In genomic region chr1:97650072-97650471, GRCm38 (mm10) we compare ENCODE assay signal across 10 mouse cellular contexts. TPM values are rescaled to one million over a fixed set of nuclear protein-coding genes. Genes with fewer than 3 reads are reported as not detected.
DNase-seq lines count a peak whose midpoint lies in the region; ATAC-seq and TF ChIP-seq lines count a peak whose summit lies in the region.
"Had no signal": no experiment of that assay in that cellular context is flagged by ENCODE, and none has a peak within 500 bp of the region (broad histone marks: within the 10 kb centered on the region; RNA-seq: fewer than 3 reads in every experiment).

No protein-coding gene starts in this region.

- no peak for TF ChIP-seq CTCF in gastrocnemius, adult 2 months (IDR thresholded peaks at IDR 0.05)

- DNase-seq in gastrocnemius, adult 2 months, result peak; percentile 46
- DNase-seq in gastrocnemius, postnatal 10 days, result no peak
- DNase-seq in midbrain, embryonic 14.5 days, result no peak
- DNase-seq in adrenal gland, postnatal 4 days (ENCODE audit: low spot score in 2 of 2), result no peak
- DNase-seq in Muller cell, postnatal 12 days (ENCODE audit: inconsistent ontology term), result no peak
- DNase-seq: cerebellum, postnatal 14 days; kidney, adult 11 months had no signal

- 0 out of 2 replicates have a peak, but pooled peaks have one; percentile 25 for ATAC-seq in midbrain, embryonic 15.5 days (replicated peaks)
- no peak for ATAC-seq in midbrain, embryonic 14.5 days (ENCODE audit: low FRiP score, low TSS enrichment)
- peak; percentile 61 for ATAC-seq in granulocyte monocyte progenitor cell, adult 5-6 weeks (replicated peaks; ENCODE audit: poor library complexity, severe bottlenecking)
- 0 out of 2 replicates have a peak, but pooled peaks have one; percentile 28 for ATAC-seq in neutrophil, adult 5-6 weeks (ENCODE audit: extremely low read depth, insufficient number of reproducible peaks, low FRiP score, poor library complexity, severe bottlenecking)

- no peaks in the 10 kb centered on the region for H3K27me3 ChIP-seq in midbrain, embryonic 15.5 days (replicated peaks)
- no peaks in the 10 kb centered on the region for H3K27me3 ChIP-seq in midbrain, embryonic 14.5 days (ENCODE audit: control insufficient read depth, insufficient read depth, low read length)

- 59% methylated on average over 6 of the region's 6 CpGs for WGBS in midbrain, embryonic 15.5 days
- WGBS in midbrain, embryonic 14.5 days, result 70% methylated on average over 6 of the region's 6 CpGs

- intact Hi-C loops in gastrocnemius, adult 2 months (cut with DNase I), result loop anchor here (10.0 kb wide), 1 partner anchor 445 kb away; the partner anchor contains the start of gene Pam

- H3K27ac ChIP-seq in gastrocnemius, adult 2 months, result peak overlapping the region; percentile 91
- H3K27ac ChIP-seq in midbrain, embryonic 15.5 days, result no peak overlapping the region
- H3K27ac ChIP-seq in midbrain, embryonic 14.5 days (replicated peaks; ENCODE audit: low read depth, low read length), result no peak overlapping the region

- peaks cover 9% of the 10 kb centered on the region; the same call in 1 of the 2 replicates for H3K4me1 ChIP-seq in midbrain, embryonic 15.5 days
- H3K4me1 ChIP-seq in midbrain, embryonic 14.5 days (ENCODE audit: control insufficient read depth, insufficient read depth, low read length), result peaks cover 4% of the 10 kb centered on the region; the same call in 1 of the 2 replicates

- no peak overlapping the region for H3K9ac ChIP-seq in midbrain, embryonic 15.5 days
- no peak overlapping the region for H3K9ac ChIP-seq in midbrain, embryonic 14.5 days (replicated peaks; ENCODE audit: low read length)

- no peaks in the 10 kb centered on the region for H3K9me3 ChIP-seq in midbrain, embryonic 15.5 days
- H3K9me3 ChIP-seq in midbrain, embryonic 14.5 days (ENCODE audit: control insufficient read depth, low read length), result no peaks in the 10 kb centered on the region

- H3K4me3 ChIP-seq in gastrocnemius, adult 2 months, result peak overlapping the region; percentile 46
- H3K4me3 ChIP-seq in midbrain, embryonic 15.5 days, result no peak overlapping the region
- H3K4me3 ChIP-seq in midbrain, embryonic 14.5 days (replicated peaks; ENCODE audit: low read depth, low read length), result no peak overlapping the region

- peaks cover 13% of the 10 kb centered on the region; the same call in 1 of the 2 replicates for H3K36me3 ChIP-seq in midbrain, embryonic 15.5 days (replicated peaks)
- H3K36me3 ChIP-seq in midbrain, embryonic 14.5 days (ENCODE audit: control insufficient read depth, insufficient read depth, low read length), result peaks cover 8% of the 10 kb centered on the region; the same call in 1 of the 2 replicates

- H3K4me2 ChIP-seq in midbrain, embryonic 15.5 days, result no peak overlapping the region
- no peak overlapping the region for H3K4me2 ChIP-seq in midbrain, embryonic 14.5 days (ENCODE audit: low read length)

RNA-seq across cellular contexts. Expression of gene D1Ertd622e, which starts 11.8 kb away (rescaled TPM):
- 10 to 100 TPM; 11.5 to 18.3 TPM for total RNA-seq in gastrocnemius, adult 2 months (2021)
- total RNA-seq in gastrocnemius, postnatal 10 days (2021), result 10 to 100 TPM; 32.3 to 38.3 TPM
- 57.8 and 65.8 TPM in 2 replicates for polyA plus RNA-seq in midbrain, embryonic 15.5 days (2015; fragmentation: Nextera tagmentation; extraction: Ambion mirVana)
- 60.7 and 67.5 TPM in 2 replicates for polyA plus RNA-seq in midbrain, embryonic 14.5 days (2014; fragmentation: Nextera tagmentation; extraction: Ambion mirVana)
- 30.1 and 31.0 TPM in 2 replicates for total RNA-seq in granulocyte monocyte progenitor cell, adult 5-6 weeks (2014; fragmentation: Nextera tagmentation)
- 33.0 and 53.3 TPM in 2 replicates for total RNA-seq in granulocyte monocyte progenitor cell, adult 5-6 weeks (2017)
- 141 and 153 TPM in 2 replicates for total RNA-seq in neutrophil, adult 5-6 weeks (2017)
- 10 to 100 TPM; 18.6 to 22.4 TPM for total RNA-seq in adrenal gland, postnatal 4 days (2021)
